Mouse (Mus musculus) olfactory bulb, adult 2 months (tissue): ENCODE results near the gene Ahsa1.

Source experiments
- CTCF ChIP-seq: fragments of 200-500 bp; IDR thresholded peaks from 2 replicates; pipeline ENCODE4 v1.5.1; 2012; ENCODE audit warnings: low read depth, mild to moderate bottlenecking, low read length, moderate library complexity; ENCODE audit not compliant: insufficient read depth
- POLR2A ChIP-seq: fragments of 200-500 bp; IDR thresholded peaks from 2 replicates; pipeline ENCODE4 v1.6.1; 2012; ENCODE audit warnings: mild to moderate bottlenecking, low read depth, low read length, moderate library complexity; ENCODE audit not compliant: insufficient read depth

DNA sequence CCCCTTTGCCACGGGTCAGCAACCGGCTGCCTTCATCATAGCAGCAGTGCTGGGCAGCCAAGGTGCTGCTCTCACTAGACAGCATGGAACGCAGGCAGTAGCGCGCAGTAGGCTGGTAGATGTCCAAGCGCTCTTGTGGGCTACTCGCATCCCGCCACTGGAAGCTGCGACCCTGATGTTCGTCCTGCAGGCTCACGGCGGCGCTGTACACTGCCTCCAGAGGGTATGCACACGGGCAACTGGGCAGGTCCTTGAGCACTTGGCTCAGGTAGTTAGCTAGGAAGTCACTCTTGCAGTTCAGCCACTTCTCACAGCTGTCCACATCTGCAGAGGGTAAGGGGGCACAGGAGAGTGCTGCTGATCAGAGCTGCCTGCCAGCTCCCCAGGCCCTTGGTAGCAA lies 13.6 kb downstream of the Ahsa1 start:
- no peak for TF ChIP-seq POLR2A
- no peak for TF ChIP-seq CTCF
